Mouse (Mus musculus): ENCODE data around the gene Grin2d.

GRCm38 (mm10) chr7:45815323-45815983 lies 62.7 kb downstream of the Grin2d start:
- TF ChIP-seq CTCF (IDR thresholded peaks at IDR 0.05; ENCODE audit: control insufficient read depth, insufficient read depth, insufficient replicate concordance, low read depth, low read length): no peak
- no peak for TF ChIP-seq POLR2A (IDR thresholded peaks at IDR 0.05; ENCODE audit: control insufficient read depth, low read depth, low read length)

All from testis, adult 2 months (tissue).